Mouse (Mus musculus) hindbrain, embryonic 14.5 days (tissue): ENCODE measurements around the gene Zfp787. TPM values are rescaled to one million over a fixed set of nuclear protein-coding genes. Genes with fewer than 3 reads are reported as not detected.
"Not testable (repeated sequence)": the region's sequence is repeated elsewhere in the genome, so short reads cannot be mapped to it uniquely, and the experiment has no call there.

Source experiments
- ATAC-seq: fragments of 200-750 bp; cut with Nextera tagmentation; 2 replicates; pipeline ENCODE4 v1.8.0; 2017; ENCODE audit warnings: moderate number of reproducible peaks, mild to moderate bottlenecking, moderate TSS enrichment, moderate library complexity; ENCODE audit not compliant: low FRiP score
- DNase-seq: peaks from one replicate; pipeline ENCODE4 v3.0.0-alpha.2; 2015; ENCODE audit warnings: low spot score
- H3K27ac ChIP-seq: fragments of 300-500 bp; sonication (generic); 2 replicates; pipeline ENCODE4 v1.5.1; 2014; ENCODE audit warnings: mild to moderate bottlenecking, moderate library complexity
- H3K27me3 ChIP-seq: fragments of 300-500 bp; sonication (generic); 2 replicates; pipeline ENCODE4 v1.6.1; 2014; ENCODE audit warnings: mild to moderate bottlenecking, low read length, mixed read lengths; ENCODE audit not compliant: control insufficient read depth, insufficient read depth
- H3K36me3 ChIP-seq: fragments of 300-500 bp; sonication (generic); replicated peaks from 2 replicates; pipeline ENCODE4 v1.6.1; 2014; ENCODE audit not compliant: control insufficient read depth, insufficient read depth
- H3K4me1 ChIP-seq: fragments of 300-500 bp; sonication (generic); replicated peaks from 2 replicates; pipeline ENCODE4 v1.6.1; 2014; ENCODE audit warnings: antibody characterized with exemption, low read length, mixed read lengths; ENCODE audit not compliant: control insufficient read depth, insufficient read depth
- H3K4me2 ChIP-seq: fragments of 300-500 bp; sonication (generic); replicated peaks from 2 replicates; pipeline ENCODE4 v1.6.1; 2014; ENCODE audit warnings: mild to moderate bottlenecking, moderate library complexity
- H3K4me3 ChIP-seq: fragments of 300-500 bp; sonication (generic); replicated peaks from 2 replicates; pipeline ENCODE4 v1.5.1; 2014; ENCODE audit warnings: mild to moderate bottlenecking, low read length
- H3K9ac ChIP-seq: fragments of 300-500 bp; sonication (generic); 2 replicates; pipeline ENCODE4 v1.6.1; 2014
- H3K9me3 ChIP-seq: fragments of 300-500 bp; sonication (generic); 2 replicates; pipeline ENCODE4 v1.6.1; 2016; ENCODE audit warnings: low read length; ENCODE audit not compliant: control insufficient read depth
- WGBS: fragments of 180-500 bp; shearing (Covaris S2); extraction: QIAGEN DNeasy Blood & Tissue Kit; methylation state at CpG from one replicate; pipeline ENCODE4 v1.1.7; 2014; 5-methylcytosine and 5-hydroxymethylcytosine counted together
- polyA plus RNA-seq: library from polyadenylated mRNA; unstranded; fragments of >200 nt; fragmentation: Nextera tagmentation; extraction: Ambion mirVana; gene quantifications from 2 replicates; pipeline ENCODE4 v1.2.1, GENCODE M21; 2014

Gene Zfp787
- polyA plus RNA-seq, 1 experiment from 2014 or later, result 14.5 TPM

GRCm38 (mm10) chr7:6143991-6144531, 11.7 kb downstream of the Zfp787 start:
- 70% methylated on average over 2 of the region's 2 CpGs for WGBS
- no peak for DNase-seq
- peak; percentile 43; the same call in 1 of the 2 replicates for ATAC-seq
- no peak overlapping the region for H3K27ac ChIP-seq
- no peak overlapping the region for H3K4me2 ChIP-seq
- H3K9me3 ChIP-seq, result no peaks in the 10 kb centered on the region
- H3K4me1 ChIP-seq, result no peaks in the 10 kb centered on the region
- H3K9ac ChIP-seq, result no peak overlapping the region
- no peak overlapping the region for H3K4me3 ChIP-seq
- peaks cover 21% of the 10 kb centered on the region for H3K36me3 ChIP-seq
- H3K27me3 ChIP-seq, result no peaks in the 10 kb centered on the region

GRCm38 (mm10) chr7:6139295-6139694, 16.5 kb downstream of the Zfp787 start:
- no peak overlapping the region for H3K4me3 ChIP-seq
- DNase-seq, result no peak
- H3K27ac ChIP-seq, result no peak overlapping the region
- whole genome bisulfite sequencing, result 90% methylated on average over 3 of the region's 3 CpGs
- no peak overlapping the region for H3K4me2 ChIP-seq
- H3K36me3 ChIP-seq, result peaks cover 23% of the 10 kb centered on the region
- ATAC-seq, result no peak
- no peaks in the 10 kb centered on the region for H3K9me3 ChIP-seq
- H3K9ac ChIP-seq, result no peak overlapping the region
- H3K27me3 ChIP-seq, result no peaks in the 10 kb centered on the region
- H3K4me1 ChIP-seq, result no peaks in the 10 kb centered on the region

- H3K4me1 ChIP-seq, result no peaks in the 10 kb centered on the region
- H3K27ac ChIP-seq, result no peak overlapping the region
- no peak overlapping the region for H3K4me3 ChIP-seq
- no peak for DNase-seq
- H3K9me3 ChIP-seq, result peaks cover 14% of the 10 kb centered on the region; the same call in 1 of the 2 replicates
- peaks cover 46% of the 10 kb centered on the region for H3K36me3 ChIP-seq
- H3K9ac ChIP-seq, result no peak overlapping the region
- H3K27me3 ChIP-seq, result no peaks in the 10 kb centered on the region
- H3K4me2 ChIP-seq, result no peak overlapping the region
- no peak for ATAC-seq
Measured at GRCm38 (mm10) chr7:6136497-6136896, 19.3 kb downstream of the Zfp787 start.

GRCm38 (mm10) chr7:6132646-6133045, 23.2 kb downstream of the Zfp787 start:
- H3K27me3 ChIP-seq, result no peaks in the 10 kb centered on the region
- no peak overlapping the region for H3K4me3 ChIP-seq
- H3K9me3 ChIP-seq, result peaks cover 14% of the 10 kb centered on the region; the same call in 1 of the 2 replicates
- no peak overlapping the region for H3K4me2 ChIP-seq
- ATAC-seq (no peak), DNase-seq (no peak)
- peaks cover 35% of the 10 kb centered on the region for H3K36me3 ChIP-seq
- no peak overlapping the region for H3K9ac ChIP-seq
- no peaks in the 10 kb centered on the region for H3K4me1 ChIP-seq
- no peak overlapping the region for H3K27ac ChIP-seq
- WGBS, result 82% methylated on average over 30 of the region's 30 CpGs

- no peaks in the 10 kb centered on the region for H3K27me3 ChIP-seq
- no peak overlapping the region for H3K9ac ChIP-seq
- WGBS, result 49% methylated on average over 4 of the region's 4 CpGs
- no peaks in the 10 kb centered on the region for H3K4me1 ChIP-seq
- no peak overlapping the region for H3K4me2 ChIP-seq
- no peak for ATAC-seq
- H3K36me3 ChIP-seq, result peaks cover 35% of the 10 kb centered on the region
- peaks cover 14% of the 10 kb centered on the region; the same call in 1 of the 2 replicates for H3K9me3 ChIP-seq
- no peak overlapping the region for H3K4me3 ChIP-seq
- no peak overlapping the region for H3K27ac ChIP-seq
- no peak for DNase-seq
Measured at GRCm38 (mm10) chr7:6130346-6130745, 25.5 kb downstream of the Zfp787 start.

- no peaks in the 10 kb centered on the region for H3K4me1 ChIP-seq
- H3K9me3 ChIP-seq, result 0 out of 2 replicates have a peak, but pooled peaks cover 1% of the 10 kb centered on the region
- DNase-seq (peak; percentile 91), ATAC-seq (peak; percentile 81)
- no peak overlapping the region for H3K4me2 ChIP-seq
- 0 out of 2 replicates have a peak overlapping the region, but pooled peaks have one; percentile 14 for H3K9ac ChIP-seq
- H3K27me3 ChIP-seq, result no peaks in the 10 kb centered on the region
- no peak overlapping the region for H3K4me3 ChIP-seq
- peak overlapping the region; percentile 26; the same call in 1 of the 2 replicates for H3K27ac ChIP-seq
- H3K36me3 ChIP-seq, result peaks cover 9% of the 10 kb centered on the region
- 36% methylated on average over 7 of the region's 7 CpGs for WGBS
Measured at GRCm38 (mm10) chr7:6126690-6127448, 28.9 kb downstream of the Zfp787 start.

GRCm38 (mm10) chr7:6121128-6121527, 34.7 kb downstream of the Zfp787 start:
- H3K36me3 ChIP-seq, H3K4me2 ChIP-seq, H3K27me3 ChIP-seq, DNase-seq, H3K4me3 ChIP-seq, H3K9ac ChIP-seq, ATAC-seq, H3K4me1 ChIP-seq, H3K9me3 ChIP-seq, H3K27ac ChIP-seq: not testable (repeated sequence)
- WGBS, result 76% methylated on average over 1 of the region's 1 CpGs

GRCm38 (mm10) chr7:6120104-6120503, 35.7 kb downstream of the Zfp787 start:
- not testable (repeated sequence) for H3K4me3 ChIP-seq, H3K27me3 ChIP-seq, H3K27ac ChIP-seq, H3K9me3 ChIP-seq, DNase-seq, H3K36me3 ChIP-seq, ATAC-seq, H3K4me1 ChIP-seq, H3K9ac ChIP-seq, H3K4me2 ChIP-seq
- 80% methylated on average over 2 of the region's 2 CpGs for WGBS

- DNase-seq (no peak), ATAC-seq (no peak)
- H3K9ac ChIP-seq, result no peak overlapping the region
- 79% methylated on average over 3 of the region's 3 CpGs for WGBS
- H3K9me3 ChIP-seq, result no peaks in the 10 kb centered on the region
- H3K27ac ChIP-seq, result no peak overlapping the region
- no peaks in the 10 kb centered on the region for H3K27me3 ChIP-seq
- H3K4me1 ChIP-seq, result no peaks in the 10 kb centered on the region
- H3K36me3 ChIP-seq, result no peaks in the 10 kb centered on the region
- no peak overlapping the region for H3K4me3 ChIP-seq
- no peak overlapping the region for H3K4me2 ChIP-seq
Measured at GRCm38 (mm10) chr7:6119501-6119900, 36.3 kb downstream of the Zfp787 start.
